Mouse (Mus musculus) small intestine, adult 2 months (tissue): Measurements from ENCODE around the gene Htra3. TPM values are rescaled to one million over a fixed set of nuclear protein-coding genes. Genes with fewer than 3 reads are reported as not detected.

Experiments used
- H3K27ac ChIP-seq: fragments of 200-500 bp; 2 replicates; pipeline ENCODE4 v1.5.1; 2012; ENCODE audit warnings: low read depth, low read length, control low read depth, inconsistent platforms; ENCODE audit not compliant: insufficient read depth
- H3K27me3 ChIP-seq: fragments of 200-500 bp; 2 replicates; pipeline ENCODE4 v1.6.1; 2012; ENCODE audit warnings: mild to moderate bottlenecking, moderate library complexity, low read length, inconsistent platforms; ENCODE audit not compliant: control insufficient read depth, insufficient read depth
- H3K36me3 ChIP-seq: fragments of 200-500 bp; 2 replicates; pipeline ENCODE4 v1.6.1; 2012; ENCODE audit warnings: mild to moderate bottlenecking, low read length, control low read depth, inconsistent platforms; ENCODE audit not compliant: control insufficient read depth, insufficient read depth
- H3K4me1 ChIP-seq: fragments of 200-500 bp; 2 replicates; pipeline ENCODE4 v1.6.1; 2012; ENCODE audit warnings: low read length, inconsistent platforms, mixed read lengths; ENCODE audit not compliant: control insufficient read depth, insufficient read depth, insufficient read length
- H3K4me3 ChIP-seq: fragments of 200-500 bp; 2 replicates; pipeline ENCODE4 v1.5.1; 2012; ENCODE audit warnings: low read depth, mild to moderate bottlenecking, control low read depth, inconsistent platforms, low read length, moderate library complexity
- CTCF ChIP-seq: fragments of 200-500 bp; IDR thresholded peaks from 2 replicates; pipeline ENCODE4 v1.5.1; 2012; ENCODE audit warnings: low read depth, mild to moderate bottlenecking, control low read depth, inconsistent platforms, low read length, moderate library complexity, mixed read lengths; ENCODE audit not compliant: insufficient replicate concordance, insufficient read length; ENCODE audit errors: extremely low read depth
- POLR2A ChIP-seq: fragments of 200-500 bp; IDR thresholded peaks from 2 replicates; pipeline ENCODE4 v1.6.1; 2012; ENCODE audit warnings: low read depth, mild to moderate bottlenecking, control low read depth, inconsistent platforms, low read length, moderate library complexity
- WGBS: fragments of 180-500 bp; shearing (Covaris S2); methylation state at CpG from one replicate; pipeline ENCODE4 v1.1.7; 2018; 5-methylcytosine and 5-hydroxymethylcytosine counted together
- polyA plus RNA-seq: library from polyadenylated mRNA; depleted of rRNA; stranded (reverse); fragments of >200 nt; gene quantifications from 2 replicates; pipeline ENCODE4 v1.2.3, GENCODE M21; 2012

The Htra3 gene
- polyA plus RNA-seq, 1 experiment, result 63.6 TPM

DNA sequence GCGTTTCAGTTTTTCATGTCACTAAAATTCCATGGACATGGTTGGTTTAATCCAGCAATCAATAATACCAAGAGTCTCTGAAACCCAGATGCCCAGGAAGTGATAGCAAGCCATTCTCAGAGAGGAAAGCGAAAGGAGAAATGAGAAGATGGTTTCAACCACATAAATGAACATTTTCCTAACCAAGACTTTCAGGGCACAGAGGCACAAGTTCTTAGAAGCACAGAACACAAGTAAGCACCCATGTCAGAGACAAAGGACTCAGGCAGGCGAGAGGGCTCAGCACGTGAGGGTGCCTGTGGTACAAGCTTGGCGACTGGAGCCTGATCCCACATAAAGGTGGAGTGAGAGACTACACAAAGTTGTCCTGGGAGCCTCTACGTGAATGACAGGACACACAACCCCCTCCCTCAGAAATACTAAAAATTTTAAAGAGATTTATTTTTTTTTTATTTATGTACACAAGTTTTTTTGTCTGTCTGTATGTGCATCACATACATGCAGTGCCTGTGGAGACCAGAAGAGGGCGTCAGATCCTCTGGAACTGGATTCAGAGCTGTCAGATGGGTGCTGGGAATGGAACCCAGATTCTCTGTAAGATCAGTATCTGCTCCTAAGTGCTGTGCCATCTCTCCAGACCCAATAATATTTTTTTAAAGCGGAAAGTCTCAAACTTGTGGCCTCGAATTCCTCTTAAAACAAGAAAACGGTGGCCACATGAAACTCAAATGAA is 23.7 kb downstream of the Htra3 start:
- Histone ChIP-seq H3K4me3 (no peak overlapping the region), H3K27ac (no peak overlapping the region), H3K27me3 (no peaks in the 10 kb centered on the region), H3K36me3 (no peaks in the 10 kb centered on the region), H3K4me1 (no peaks in the 10 kb centered on the region)
- no peak for TF ChIP-seq CTCF
- TF ChIP-seq POLR2A, result no peak
- WGBS, result 87% methylated on average over 10 of the region's 10 CpGs

DNA sequence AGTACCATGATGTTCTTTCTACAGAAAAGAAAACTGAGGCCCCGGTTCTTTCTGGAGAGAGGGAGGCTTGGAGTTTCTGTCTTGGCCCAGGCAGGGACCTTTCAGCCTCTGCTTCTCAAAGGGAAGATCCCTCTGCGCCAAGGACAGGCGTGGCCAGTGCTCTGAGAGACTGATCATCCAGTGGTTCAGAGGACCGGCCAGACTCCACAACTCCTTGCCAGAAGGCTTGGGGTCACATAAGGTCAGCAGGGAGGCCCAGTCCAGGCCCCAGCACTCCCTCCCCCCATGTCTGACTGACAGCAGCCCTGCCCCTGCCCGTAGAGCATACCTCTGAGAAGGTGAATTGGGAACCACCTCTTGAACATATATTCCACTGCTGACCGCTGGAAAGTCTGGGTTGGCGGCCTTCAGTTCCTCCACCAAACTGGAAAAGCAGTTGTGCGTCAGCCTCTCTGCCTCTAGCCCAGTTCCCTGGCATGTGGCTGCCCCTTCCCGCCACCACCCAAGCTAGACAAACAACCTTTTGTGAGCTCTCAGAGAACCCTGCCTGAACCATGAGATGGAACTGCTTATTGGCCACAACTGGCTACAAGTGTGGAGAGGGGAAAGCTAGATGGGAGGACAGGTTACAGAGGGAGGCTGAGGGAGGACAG is 25.7 kb downstream of the Htra3 start:
- no peaks in the 10 kb centered on the region for H3K36me3 ChIP-seq
- no peak for TF ChIP-seq CTCF
- no peak for TF ChIP-seq POLR2A
- H3K4me1 ChIP-seq, result no peaks in the 10 kb centered on the region
- H3K4me3 ChIP-seq, result no peak overlapping the region
- H3K27ac ChIP-seq, result peak overlapping the region; percentile 0; the same call in 1 of the 2 replicates
- H3K27me3 ChIP-seq, result no peaks in the 10 kb centered on the region
- 56% methylated on average over 9 of the region's 9 CpGs for WGBS

DNA sequence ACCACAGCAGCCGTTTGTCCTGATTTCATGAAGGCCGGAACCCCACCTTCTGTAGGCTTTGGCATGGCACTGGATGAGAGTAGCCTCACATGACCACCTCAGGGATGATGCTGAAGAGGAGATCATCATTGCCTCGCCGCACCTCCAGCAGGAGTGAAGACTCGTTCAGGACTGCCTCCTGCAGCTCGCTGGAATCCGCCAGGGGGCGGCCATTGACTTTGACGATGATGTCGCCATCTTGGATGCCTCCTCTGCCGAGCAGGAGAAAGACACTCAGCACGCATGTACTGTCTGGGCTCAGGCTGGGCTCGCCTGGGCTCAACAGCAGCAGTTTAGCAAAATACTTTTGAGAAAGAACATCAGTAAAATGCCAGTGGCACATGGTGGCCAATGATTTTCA is 26.7 kb downstream of the Htra3 start:
- TF ChIP-seq CTCF, result no peak
- no peak for TF ChIP-seq POLR2A
- Histone ChIP-seq H3K36me3 (no peaks in the 10 kb centered on the region), H3K27ac (no peak overlapping the region), H3K4me1 (no peaks in the 10 kb centered on the region), H3K4me3 (no peak overlapping the region), H3K27me3 (no peaks in the 10 kb centered on the region)
- WGBS, result 92% methylated on average over 13 of the region's 13 CpGs

DNA sequence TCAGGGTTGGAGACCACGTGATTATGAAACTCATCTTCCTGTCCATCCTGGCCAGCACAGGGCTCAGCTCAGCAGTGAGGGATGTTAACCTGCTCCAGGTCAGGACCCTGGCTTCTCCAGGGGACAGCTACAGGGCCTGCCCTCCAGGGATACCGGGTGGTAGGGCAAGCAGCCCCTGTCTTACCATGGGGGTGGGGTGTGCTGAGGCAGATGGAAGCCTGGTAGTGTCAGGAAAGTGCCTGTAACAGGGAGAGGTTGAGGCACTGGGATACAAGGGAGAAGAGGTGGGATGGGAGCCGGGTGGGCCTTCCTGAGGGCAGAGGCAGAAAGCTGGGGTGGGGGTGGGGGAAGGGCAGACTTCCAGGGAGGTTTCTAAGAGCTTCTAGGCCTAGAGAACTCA is 27.3 kb downstream of the Htra3 start:
- Histone ChIP-seq H3K4me3 (no peak overlapping the region), H3K4me1 (no peaks in the 10 kb centered on the region), H3K27me3 (no peaks in the 10 kb centered on the region), H3K36me3 (no peaks in the 10 kb centered on the region), H3K27ac (no peak overlapping the region)
- no peak for TF ChIP-seq POLR2A
- TF ChIP-seq CTCF, result no peak
- WGBS, result 93% methylated on average over 3 of the region's 3 CpGs

DNA sequence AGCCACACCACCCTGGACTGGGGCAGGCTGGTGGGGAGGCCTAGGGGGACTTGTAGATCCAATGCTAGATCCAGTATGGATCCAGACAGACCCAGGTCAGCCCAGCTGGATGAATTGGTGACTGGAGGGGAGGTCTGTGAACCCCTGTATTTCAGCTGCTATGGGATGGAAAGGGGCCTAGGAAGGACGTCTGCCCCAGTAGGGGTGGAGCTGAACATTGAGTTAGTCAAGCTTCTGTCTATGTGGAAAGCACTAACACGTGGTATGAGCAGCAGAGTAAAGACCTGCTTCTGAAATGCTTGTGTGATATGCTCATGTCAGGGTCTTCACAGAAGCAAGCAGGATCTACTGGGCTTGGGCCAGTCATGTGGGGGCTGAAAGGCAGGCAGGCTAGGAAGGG is 31.4 kb downstream of the Htra3 start:
- Histone ChIP-seq H3K4me1 (no peaks in the 10 kb centered on the region; the same call in 1 of the 2 replicates), H3K4me3 (no peak overlapping the region), H3K27ac (peak overlapping the region; percentile 26; the same call in 1 of the 2 replicates), H3K36me3 (no peaks in the 10 kb centered on the region), H3K27me3 (no peaks in the 10 kb centered on the region)
- whole genome bisulfite sequencing, result 58% methylated on average over 2 of the region's 2 CpGs
- TF ChIP-seq CTCF (no peak), POLR2A (no peak)

DNA sequence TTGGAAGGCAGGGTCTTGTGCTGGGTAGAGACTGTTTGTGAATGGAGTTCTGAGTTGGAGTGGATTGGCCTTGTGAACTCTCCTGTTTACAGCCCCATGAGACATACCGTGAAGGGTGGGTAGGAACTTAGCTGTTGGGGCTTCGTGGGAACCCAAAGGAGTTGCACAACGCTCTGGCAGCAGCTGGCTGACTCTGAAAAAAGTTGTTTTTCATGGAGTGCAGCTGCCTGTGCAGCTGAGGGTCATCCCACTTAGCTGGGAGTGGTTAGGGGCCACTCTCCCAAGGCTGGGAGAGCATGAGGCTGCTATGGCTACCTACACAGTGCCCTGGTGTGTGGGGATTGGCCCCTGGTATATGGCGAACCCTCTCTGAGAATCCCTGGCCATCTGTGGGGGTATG is 32.0 kb downstream of the Htra3 start:
- Histone ChIP-seq H3K27ac (peak overlapping the region; percentile 59), H3K4me1 (no peaks in the 10 kb centered on the region; the same call in 1 of the 2 replicates), H3K36me3 (no peaks in the 10 kb centered on the region), H3K4me3 (no peak overlapping the region), H3K27me3 (no peaks in the 10 kb centered on the region)
- 38% methylated on average over 4 of the region's 4 CpGs for WGBS
- TF ChIP-seq POLR2A (no peak), CTCF (no peak)

DNA sequence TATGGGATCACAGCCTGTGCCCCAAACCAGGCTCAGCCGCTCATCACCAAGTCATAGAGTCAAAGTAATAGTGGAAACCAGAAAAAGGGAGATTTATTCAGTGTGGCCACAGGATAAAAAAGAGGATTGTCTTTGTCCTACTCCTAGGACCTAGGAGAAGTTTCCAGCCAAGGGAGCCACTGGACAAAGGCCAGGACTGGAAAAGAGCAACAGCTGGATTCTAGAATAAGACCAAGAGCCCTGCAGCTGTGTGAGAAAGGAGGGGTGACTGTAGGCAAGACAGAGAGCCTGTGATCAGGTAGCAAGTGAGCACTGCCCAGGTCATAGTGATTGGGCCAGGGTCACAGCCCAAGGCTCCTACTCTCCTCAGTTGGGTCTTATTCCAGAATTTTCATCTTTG is 32.7 kb downstream of the Htra3 start:
- peak overlapping the region; percentile 59 for H3K27ac ChIP-seq
- H3K36me3 ChIP-seq, result no peaks in the 10 kb centered on the region
- WGBS, result 83% methylated on average over 1 of the region's 1 CpGs
- no peaks in the 10 kb centered on the region for H3K27me3 ChIP-seq
- no peaks in the 10 kb centered on the region; the same call in 1 of the 2 replicates for H3K4me1 ChIP-seq
- no peak overlapping the region for H3K4me3 ChIP-seq
- TF ChIP-seq POLR2A, result no peak
- no peak for TF ChIP-seq CTCF

DNA sequence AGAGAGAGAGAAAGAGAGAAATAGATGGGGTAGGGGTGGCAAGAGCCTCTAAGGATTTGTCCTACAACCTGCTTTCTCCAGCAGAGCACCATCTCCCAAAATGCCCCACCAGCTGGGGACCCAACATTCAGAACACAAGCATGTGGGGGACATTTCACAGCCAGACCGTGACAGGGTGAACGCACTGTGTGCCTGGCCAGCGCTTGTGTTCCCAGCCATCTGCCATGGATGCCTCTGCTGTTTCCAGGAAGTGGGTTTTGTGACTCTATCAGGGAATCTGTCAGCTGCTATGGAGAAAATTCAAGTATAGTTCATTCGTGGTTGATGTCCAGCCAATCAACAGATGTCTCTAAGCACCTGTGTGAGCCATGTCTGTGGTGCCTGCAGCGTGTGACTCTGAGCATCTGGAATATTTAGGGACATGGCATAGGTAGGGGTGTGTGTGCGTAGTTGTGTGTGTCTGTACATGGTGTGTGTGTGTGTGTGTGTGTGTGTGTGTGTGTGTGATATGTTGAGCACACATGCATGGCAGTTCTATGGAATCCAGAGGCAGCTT is 33.6 kb downstream of the Htra3 start:
- Histone ChIP-seq H3K27me3 (no peaks in the 10 kb centered on the region), H3K27ac (no peak overlapping the region), H3K36me3 (no peaks in the 10 kb centered on the region), H3K4me3 (no peak overlapping the region), H3K4me1 (no peaks in the 10 kb centered on the region; the same call in 1 of the 2 replicates)
- TF ChIP-seq POLR2A, result no peak
- WGBS, result 65% methylated on average over 6 of the region's 6 CpGs
